Mouse (Mus musculus): ENCODE measurements around the gene Gm10553.
"Not testable (repeated sequence)": the region's sequence is repeated elsewhere in the genome, so short reads cannot be mapped to it uniquely, and the experiment has no call there.

GRCm38 (mm10) chr1:85112889-85113288, 12.9 kb downstream of the Gm10553 start:
- TF ChIP-seq MYOD1 (IDR thresholded peaks at IDR 0.05; ENCODE audit: control insufficient read depth, insufficient read length, low read depth); CTCF (IDR thresholded peaks at IDR 0.05; ENCODE audit: control insufficient read depth, insufficient read depth, insufficient read length): not testable (repeated sequence)
